Mouse (Mus musculus): ENCODE measurements around the gene Nck1. TPM values are rescaled to one million over a fixed set of nuclear protein-coding genes. Genes with fewer than 3 reads are reported as not detected.

The Nck1 gene
- total RNA-seq, 2 experiments from 2014 or later = 20.5 to 43.7 TPM

Other genes starting within 250 kb of the Nck1 start
- gene Il20rb, start 59.3 kb downstream of the Nck1 start, total RNA-seq (2015; ENCODE audit: low replicate concordance) = not detected in 2 replicates
- 0.64 TPM in 1 of 2 replicates, not detected in the other for gene Il20rb, start 59.3 kb downstream of the Nck1 start, total RNA-seq (2017; ENCODE audit: low replicate concordance)
- gene Slc35g2, start 25.0 kb upstream of the Nck1 start, total RNA-seq (2015; ENCODE audit: low replicate concordance) = not detected in 2 replicates
- gene Slc35g2, start 25.0 kb upstream of the Nck1 start, total RNA-seq (2017; ENCODE audit: low replicate concordance) = not detected in 2 replicates
- 121 and 177 TPM in 2 replicates for gene Stag1, start 51.7 kb upstream of the Nck1 start, total RNA-seq (2015; ENCODE audit: low replicate concordance)
- 229 and 248 TPM in 2 replicates for gene Stag1, start 51.7 kb upstream of the Nck1 start, total RNA-seq (2017; ENCODE audit: low replicate concordance)

Measured in erythroid progenitor cell, adult 5-6 weeks (primary cell).